Mouse (Mus musculus): ENCODE measurements around the gene Gm13283.
A peak's percentile ranks its signal among the peaks of the same experiment; 100 is the strongest.
"Not testable (repeated sequence)": the region's sequence is repeated elsewhere in the genome, so short reads cannot be mapped to it uniquely, and the experiment has no call there.

Gene Gm13283

DNA sequence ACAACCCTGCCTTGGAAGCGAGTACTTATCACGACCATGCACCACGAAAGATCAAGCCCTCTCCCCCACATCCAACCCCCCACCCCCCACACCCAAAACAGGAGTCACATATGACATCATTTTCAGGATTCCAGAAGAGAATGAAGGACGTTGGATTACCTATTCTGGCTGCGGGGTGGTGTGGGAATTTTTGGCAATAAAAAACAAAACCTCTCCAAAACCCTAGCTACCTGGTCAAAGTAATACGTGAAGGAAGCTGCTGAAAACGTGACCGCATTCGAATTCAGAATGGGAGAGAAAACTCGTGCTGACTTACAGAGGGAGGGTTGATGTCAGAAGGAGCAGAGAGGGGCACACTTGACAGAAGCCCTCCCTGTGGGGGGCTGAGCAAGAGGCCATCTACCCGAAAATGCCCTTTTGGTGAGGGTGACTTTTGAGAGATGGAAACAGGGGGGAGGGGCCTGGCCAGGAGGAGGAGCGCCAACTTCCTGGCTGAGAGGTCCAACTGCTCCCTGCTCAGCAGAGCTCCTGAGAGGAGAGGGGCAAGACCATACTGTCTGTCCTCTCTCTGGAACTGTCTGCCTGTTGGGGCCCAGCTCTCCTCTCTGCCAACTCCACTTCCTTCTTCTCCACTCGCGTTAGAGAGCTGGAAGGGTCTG lies at the start of gene Gm13283:
Gene Gm13283 (plus strand): TSS at position 510 of the 659 bp plus-strand sequence.
- DNase-seq (ENCODE audit: low spot score) = not testable (repeated sequence)

DNA sequence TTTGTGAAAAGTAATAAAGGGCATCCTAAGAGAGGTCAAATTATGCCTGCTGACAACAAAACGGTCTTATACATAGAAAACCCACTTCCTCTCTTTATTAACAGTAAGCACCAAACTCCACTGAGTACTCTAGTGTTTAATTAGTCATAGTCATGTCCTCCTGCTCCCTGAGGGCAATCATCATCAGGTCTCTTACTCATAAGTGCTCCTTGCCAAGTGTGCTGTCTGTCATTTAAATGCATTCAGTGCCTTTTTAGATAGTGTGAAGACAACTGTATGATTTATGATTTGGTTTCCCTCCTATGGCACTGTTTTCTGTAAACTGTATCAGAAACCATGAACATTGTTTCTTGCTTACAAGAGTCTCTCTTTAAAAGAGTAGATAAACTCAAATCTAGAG lies 45.6 kb upstream of the Gm13283 start:
- DNase-seq (ENCODE audit: low spot score) = no peak

GRCm38 (mm10) chr4:88715059-88715458 lies 44.9 kb upstream of the Gm13283 start:
- DNase-seq (ENCODE audit: low spot score) = no peak

DNA sequence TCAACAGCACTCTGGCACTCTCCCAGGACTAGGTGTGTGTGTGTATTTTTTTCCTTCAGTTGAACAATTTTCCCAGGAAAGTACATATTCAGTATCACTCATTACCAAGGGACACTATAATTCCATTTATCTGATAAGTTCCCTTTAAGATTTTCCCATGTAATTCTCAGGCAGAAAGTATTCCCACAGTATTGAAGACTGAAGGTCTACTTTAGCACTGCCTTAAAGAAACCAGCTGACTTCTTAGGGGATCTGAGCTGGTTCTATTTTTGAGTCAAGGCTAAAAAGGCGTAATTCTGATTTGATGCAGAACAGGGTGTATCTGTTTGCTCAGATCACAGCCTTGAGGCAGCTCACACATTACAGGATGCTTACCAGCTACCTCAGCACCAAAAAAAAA lies 41.2 kb upstream of the Gm13283 start:
- no peak for DNase-seq (ENCODE audit: low spot score)

- peak; percentile 96 for DNase-seq (ENCODE audit: low spot score)
Observed at GRCm38 (mm10) chr4:88721791-88722721, 37.9 kb upstream of the Gm13283 start, which contains the start of the genes Gm26566 and Klhl9. Gene Gm26566, plus strand, starts transcription at chr4:88721805. Gene Klhl9, minus strand, starts transcription at chr4:88722465.

GRCm38 (mm10) chr4:88723497-88724090 lies 36.3 kb upstream of the Gm13283 start:
- DNase-seq (ENCODE audit: low spot score) = no peak

- DNase-seq (ENCODE audit: low spot score) = no peak
Observed at GRCm38 (mm10) chr4:88726727-88727126, 33.2 kb upstream of the Gm13283 start.

DNA sequence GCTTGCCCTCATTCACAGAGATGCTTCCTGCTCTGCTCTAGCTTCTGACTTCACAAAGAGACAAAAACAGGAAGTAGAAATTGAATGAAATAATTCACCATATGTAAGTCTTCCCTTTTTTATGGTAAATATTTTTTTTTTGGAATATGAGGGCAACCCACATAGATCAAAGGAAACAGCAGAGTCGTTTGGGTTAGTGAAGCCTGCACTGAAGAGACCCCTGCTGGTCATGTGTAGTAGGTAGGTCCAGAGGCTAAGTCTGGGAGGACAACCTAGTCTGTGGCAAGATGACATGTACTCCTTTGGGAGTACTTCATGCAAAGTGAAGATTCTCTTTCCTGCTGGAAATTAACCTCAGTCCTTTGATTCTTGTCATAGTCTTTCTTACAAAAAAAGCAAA lies 32.6 kb upstream of the Gm13283 start:
- DNase-seq (ENCODE audit: low spot score) = peak; percentile 29

- DNase-seq (ENCODE audit: low spot score) = peak; percentile 77
Observed at GRCm38 (mm10) chr4:88738480-88738879, 21.4 kb upstream of the Gm13283 start.

DNA sequence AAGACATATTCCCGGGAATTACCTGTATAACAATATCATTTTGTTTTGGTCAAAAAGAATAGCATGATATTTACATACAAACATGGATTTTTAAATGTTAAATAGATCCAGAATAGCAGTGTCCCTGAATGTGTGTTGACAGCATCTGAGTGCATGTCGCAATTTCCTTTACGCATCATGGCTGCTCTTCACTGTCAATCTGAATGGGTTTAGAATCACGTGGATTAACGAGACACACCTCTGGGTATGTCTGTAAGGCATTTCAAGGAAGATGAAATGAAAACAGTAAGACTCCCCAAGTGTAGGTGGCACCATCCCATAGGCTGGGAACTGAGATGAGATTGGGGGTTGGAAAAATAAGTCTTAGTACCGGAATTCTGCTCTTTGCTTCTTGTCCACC lies 20.9 kb upstream of the Gm13283 start:
- DNase-seq (ENCODE audit: low spot score) = no peak

DNA sequence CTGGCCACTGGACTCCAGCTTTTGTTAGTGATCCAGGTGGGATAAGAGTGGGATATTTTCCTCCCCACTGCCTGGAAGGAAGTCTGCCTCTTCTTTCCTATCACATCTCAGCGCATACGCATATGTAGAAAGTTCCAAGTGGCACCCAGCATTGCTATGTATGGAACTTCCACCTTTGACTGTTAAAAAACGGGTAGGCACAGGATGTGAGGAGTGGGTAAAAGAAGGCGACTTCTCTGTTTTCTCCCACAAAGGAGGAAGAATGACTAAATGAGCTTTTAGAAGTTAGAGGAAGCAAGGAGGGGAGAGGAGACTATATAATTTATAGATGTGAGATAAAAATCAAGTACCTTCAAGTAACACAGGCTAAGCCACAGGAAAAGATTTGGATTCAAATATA lies 18.5 kb upstream of the Gm13283 start:
- no peak for DNase-seq (ENCODE audit: low spot score)

GRCm38 (mm10) chr4:88742771-88743371 lies 17.0 kb upstream of the Gm13283 start:
- no peak for DNase-seq (ENCODE audit: low spot score)

- no peak for DNase-seq (ENCODE audit: low spot score)
Observed at GRCm38 (mm10) chr4:88744207-88744606, 15.7 kb upstream of the Gm13283 start.

DNA sequence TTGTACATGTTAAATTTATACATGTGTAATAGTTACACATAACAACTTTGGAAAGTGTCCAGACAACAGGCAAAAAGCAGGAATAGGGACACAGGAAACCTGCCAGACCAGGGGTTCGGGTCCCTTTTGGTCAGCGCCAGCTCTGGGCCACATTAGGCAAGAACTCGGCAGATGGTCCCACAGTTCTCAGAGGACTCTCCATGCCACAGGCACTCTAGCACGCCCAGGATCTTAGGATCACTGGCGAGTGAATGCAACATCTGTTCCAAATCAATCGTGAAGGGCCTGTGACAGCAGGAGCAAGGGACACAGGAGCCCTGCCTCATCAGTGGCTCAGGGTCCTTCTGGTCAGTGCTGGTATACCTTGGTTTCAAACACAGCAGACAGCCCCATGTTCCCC lies 10.0 kb upstream of the Gm13283 start:
- DNase-seq (ENCODE audit: low spot score) = no peak

- not testable (repeated sequence) for DNase-seq (ENCODE audit: low spot score)
Observed at GRCm38 (mm10) chr4:88754818-88755340, 5.0 kb upstream of the Gm13283 start, which contains the start of gene Gm13271. Gene Gm13271, plus strand, starts transcription at chr4:88754868.

DNA sequence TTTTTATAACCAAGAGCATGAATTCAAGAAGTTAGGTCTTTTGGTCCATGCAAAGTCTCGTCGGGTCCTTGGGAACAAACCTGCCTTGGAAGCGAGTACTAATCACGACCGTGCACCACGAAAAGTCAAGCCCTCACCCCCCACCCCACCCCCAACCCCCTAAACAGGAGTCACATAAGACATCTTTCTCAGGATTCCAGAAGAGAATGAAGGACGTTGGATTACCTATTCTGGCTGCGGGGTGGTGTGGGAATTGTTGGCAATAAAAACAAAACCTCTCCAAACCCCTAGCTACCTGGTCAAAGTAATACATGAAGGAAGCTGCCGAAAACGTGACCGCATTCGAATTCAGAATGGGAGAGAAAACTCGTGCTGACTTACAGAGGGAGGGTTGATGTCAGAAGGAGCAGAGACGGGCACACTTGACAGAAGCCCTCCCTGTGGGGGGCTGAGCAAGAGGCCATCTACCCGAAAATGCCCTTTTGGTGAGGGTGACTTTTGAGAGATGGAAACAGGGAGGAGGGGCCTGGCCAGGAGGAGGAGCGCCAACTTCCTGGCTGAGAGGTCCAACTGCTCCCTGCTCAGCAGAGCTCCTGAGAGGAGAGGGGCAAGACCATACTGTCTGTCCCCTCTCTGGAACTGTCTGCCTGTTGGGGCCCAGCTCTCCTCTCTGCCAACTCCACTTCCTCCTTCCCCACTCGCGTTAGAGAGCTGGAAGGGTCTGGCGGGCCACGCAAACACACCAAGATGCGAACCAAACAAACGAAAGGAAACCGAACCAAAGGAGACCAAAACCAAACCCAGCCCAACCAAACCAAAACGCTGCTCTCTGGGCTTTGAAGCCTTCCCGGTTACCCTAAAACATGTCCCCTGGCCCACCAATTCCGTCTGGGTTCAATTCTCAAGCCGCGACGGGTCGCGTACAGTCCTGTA lies 3.1 kb upstream of the Gm13283 start:
- DNase-seq (ENCODE audit: low spot score) = not testable (repeated sequence)

- DNase-seq (ENCODE audit: low spot score) = not testable (repeated sequence)
Observed at GRCm38 (mm10) chr4:88757628-88758031, 2.3 kb upstream of the Gm13283 start.

DNA sequence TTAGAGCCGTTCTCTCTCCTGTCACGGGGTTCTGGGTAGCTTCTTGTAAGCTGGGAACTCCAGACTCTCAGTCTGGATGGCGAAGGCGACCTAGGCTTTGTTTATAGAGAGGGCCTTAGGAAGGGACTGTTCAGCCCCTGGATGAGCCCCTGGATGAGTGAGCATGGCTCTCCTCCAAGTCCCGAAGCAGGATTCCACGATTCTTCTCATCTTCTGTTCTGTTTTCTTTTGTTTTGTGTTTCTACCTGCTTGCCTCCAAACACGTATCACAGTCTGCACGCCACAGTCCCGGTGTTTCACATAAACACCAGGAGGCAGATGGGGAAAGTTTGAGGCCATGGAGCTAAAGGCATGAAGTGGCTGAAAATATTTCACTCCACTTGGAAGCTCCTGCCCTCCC lies 1.2 kb upstream of the Gm13283 start:
- DNase-seq (ENCODE audit: low spot score) = not testable (repeated sequence)

DNA sequence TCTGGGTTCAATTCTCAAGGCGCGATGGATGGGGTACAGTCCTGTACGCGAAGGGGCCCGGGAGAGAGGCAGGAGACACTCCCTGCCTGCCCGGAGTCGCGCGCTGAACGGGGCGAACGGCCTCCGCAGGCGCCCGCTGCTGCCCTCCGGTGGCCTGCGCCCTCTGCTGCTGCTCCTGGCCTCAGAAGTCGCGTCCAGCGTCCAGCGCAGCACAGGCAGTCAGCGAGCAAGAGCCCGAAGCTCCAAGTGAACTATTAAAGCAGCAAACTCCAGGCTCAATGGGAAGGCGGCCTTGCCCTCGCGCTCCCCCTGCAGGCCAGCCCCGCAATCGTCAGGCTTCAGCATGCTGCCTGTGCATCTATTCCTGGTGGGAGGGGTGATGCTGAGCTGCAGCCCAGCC lies 512 bp downstream of the Gm13283 start:
- not testable (repeated sequence) for DNase-seq (ENCODE audit: low spot score)

GRCm38 (mm10) chr4:88761776-88762175 lies 1.9 kb downstream of the Gm13283 start:
- not testable (repeated sequence) for DNase-seq (ENCODE audit: low spot score)

GRCm38 (mm10) chr4:88762341-88762740 lies 2.4 kb downstream of the Gm13283 start:
- DNase-seq (ENCODE audit: low spot score) = not testable (repeated sequence)
